Mouse (Mus musculus): ENCODE measurements at regions not wholly inside any gene's neighbourhood (a gene's known extent, or its start where the extent isn't known, plus 50 kb on each side); places are given as distances from the start of the nearest gene placed in this dataset.

GRCm38 (mm10) chr5:101211974-101212373 is 366.5 kb downstream of the Gpat3 start:
- TF ChIP-seq CTCF (IDR thresholded peaks at IDR 0.05; ENCODE audit: extremely low read depth, insufficient read length, insufficient replicate concordance, low read depth, low read length) (no peak), POLR2A (IDR thresholded peaks at IDR 0.05; ENCODE audit: low read depth, low read length) (no peak)
